Mouse (Mus musculus): ENCODE measurements around the gene Nadsyn1.

GRCm38 (mm10) chr7:143840121-143840520 lies 17.5 kb upstream of the Nadsyn1 start:
- TF ChIP-seq SMC3 (IDR thresholded peaks at IDR 0.05; ENCODE audit: low read depth, low read length) (no peak), POLR2A (IDR thresholded peaks at IDR 0.05; ENCODE audit: control insufficient read depth in 1 of 2, insufficient read depth in 1 of 2, low read depth in 1 of 2, low read length in 2 of 2, poor library complexity in 1 of 2) (no peak), GABPA (IDR thresholded peaks at IDR 0.05; ENCODE audit: low read depth, low read length) (no peak), NRF1 (IDR thresholded peaks at IDR 0.05; ENCODE audit: insufficient read depth, low read depth, low read length, poor library complexity, severe bottlenecking) (no peak), BHLHE40 (IDR thresholded peaks at IDR 0.05; ENCODE audit: borderline replicate concordance, low read depth, low read length) (no peak), EP300 (IDR thresholded peaks at IDR 0.05; ENCODE audit: low read depth in 1 of 2, low read length in 2 of 2) (no peak), MXI1 (IDR thresholded peaks at IDR 0.05; ENCODE audit: low read depth, low read length) (no peak)

Measured in MEL (cell line).